Mouse (Mus musculus) liver, adult 2 months (tissue): ENCODE measurements at regions not wholly inside any gene's neighbourhood (a gene's known extent, or its start where the extent isn't known, plus 50 kb on each side); places are given as distances from the start of the nearest gene placed in this dataset.

ENCODE experiments used
- CTCF ChIP-seq: fragments of 200-500 bp; IDR thresholded peaks from 2 replicates; pipeline ENCODE4 v1.5.1; 2011; ENCODE audit warnings: low read depth, low read length, control low read depth
- POLR2A ChIP-seq: fragments of 200-500 bp; IDR thresholded peaks from 2 replicates; pipeline ENCODE4 v1.6.1; 2011; ENCODE audit warnings: low read length, control low read depth; ENCODE audit not compliant: insufficient read depth; ENCODE audit errors: extremely low read depth

DNA sequence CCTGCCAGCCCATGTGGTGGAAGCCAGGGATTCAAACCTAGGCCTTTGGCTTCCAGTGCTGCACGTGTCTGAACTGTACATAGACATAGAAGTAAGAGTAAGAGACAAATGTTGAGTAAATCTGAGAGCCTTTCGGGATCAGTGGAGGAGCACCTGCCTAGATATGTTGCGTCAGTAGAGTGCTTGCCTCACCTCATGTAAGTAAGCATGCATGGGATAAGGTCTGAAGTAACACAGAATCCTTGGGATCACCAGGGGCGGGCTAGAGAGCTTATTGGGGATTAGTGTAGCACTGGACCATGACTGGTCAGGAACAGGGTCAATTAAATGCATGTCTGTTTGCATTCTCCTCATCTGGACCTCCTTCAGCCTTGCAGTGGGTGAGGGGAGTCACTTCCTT lies 61.1 kb downstream of the Tmem270 start:
- TF ChIP-seq CTCF = no peak
- no peak for TF ChIP-seq POLR2A
